Mouse (Mus musculus): ENCODE results near the gene E2f1. TPM values are rescaled to one million over a fixed set of nuclear protein-coding genes. Genes with fewer than 3 reads are reported as not detected.

E2f1 gene
- total and polyA plus RNA-seq, 2 experiments from 2014 or later = 6.1 to 11.0 TPM

GRCm38 (mm10) chr2:154534704-154535270 lies 34.9 kb downstream of the E2f1 start:
- Histone ChIP-seq H3K9ac (replicated peaks; ENCODE audit: low read depth, low read length) (no peak overlapping the region), H3K4me1 (ENCODE audit: control insufficient read depth, insufficient read depth) (no peaks in the 10 kb centered on the region), H3K4me3 (ENCODE audit: low read depth, low read length) (no peak overlapping the region), H3K36me3 (replicated peaks; ENCODE audit: control insufficient read depth, insufficient read depth, low read length) (peaks cover 60% of the 10 kb centered on the region), H3K9me3 (replicated peaks; ENCODE audit: control insufficient read depth, low read length) (no peaks in the 10 kb centered on the region), H3K27me3 (ENCODE audit: control insufficient read depth, insufficient read depth, low read length) (no peaks in the 10 kb centered on the region), H3K27ac (ENCODE audit: low read depth) (no peak overlapping the region), H3K4me2 (ENCODE audit: low read depth, low read length) (no peak overlapping the region)
- TF ChIP-seq EP300 (IDR thresholded peaks at IDR 0.05; ENCODE audit: low read depth) (no peak), CTCF (IDR thresholded peaks at IDR 0.05; ENCODE audit: low read depth) (no peak)
- ATAC-seq (ENCODE audit: insufficient read depth, low read depth) = peak; percentile 51
- DNase-seq (ENCODE audit: low spot score) = no peak
- WGBS = 50% methylated on average over 12 of the region's 12 CpGs

GRCm38 (mm10) chr2:154532888-154533287 lies 36.8 kb downstream of the E2f1 start:
- no peak for DNase-seq (ENCODE audit: low spot score)
- Histone ChIP-seq H3K9me3 (replicated peaks; ENCODE audit: control insufficient read depth, low read length) (no peaks in the 10 kb centered on the region), H3K4me3 (ENCODE audit: low read depth, low read length) (no peak overlapping the region), H3K36me3 (replicated peaks; ENCODE audit: control insufficient read depth, insufficient read depth, low read length) (peaks cover 73% of the 10 kb centered on the region), H3K9ac (replicated peaks; ENCODE audit: low read depth, low read length) (no peak overlapping the region), H3K27ac (ENCODE audit: low read depth) (no peak overlapping the region), H3K27me3 (ENCODE audit: control insufficient read depth, insufficient read depth, low read length) (no peaks in the 10 kb centered on the region), H3K4me2 (ENCODE audit: low read depth, low read length) (no peak overlapping the region), H3K4me1 (ENCODE audit: control insufficient read depth, insufficient read depth) (no peaks in the 10 kb centered on the region)
- no peak for ATAC-seq (ENCODE audit: insufficient read depth, low read depth)
- 62% methylated on average over 3 of the region's 3 CpGs for WGBS
- no peak for TF ChIP-seq EP300 (IDR thresholded peaks at IDR 0.05; ENCODE audit: low read depth)
- TF ChIP-seq CTCF (IDR thresholded peaks at IDR 0.05; ENCODE audit: low read depth) = no peak

GRCm38 (mm10) chr2:154526531-154526930 lies 43.2 kb downstream of the E2f1 start:
- Histone ChIP-seq H3K4me1 (ENCODE audit: control insufficient read depth, insufficient read depth) (no peaks in the 10 kb centered on the region), H3K4me3 (ENCODE audit: low read depth, low read length) (no peak overlapping the region), H3K27me3 (ENCODE audit: control insufficient read depth, insufficient read depth, low read length) (no peaks in the 10 kb centered on the region), H3K9me3 (replicated peaks; ENCODE audit: control insufficient read depth, low read length) (no peaks in the 10 kb centered on the region), H3K36me3 (replicated peaks; ENCODE audit: control insufficient read depth, insufficient read depth, low read length) (peaks cover 66% of the 10 kb centered on the region), H3K27ac (ENCODE audit: low read depth) (no peak overlapping the region), H3K9ac (replicated peaks; ENCODE audit: low read depth, low read length) (no peak overlapping the region), H3K4me2 (ENCODE audit: low read depth, low read length) (no peak overlapping the region)
- DNase-seq (ENCODE audit: low spot score) = no peak
- TF ChIP-seq CTCF (IDR thresholded peaks at IDR 0.05; ENCODE audit: low read depth) (no peak), EP300 (IDR thresholded peaks at IDR 0.05; ENCODE audit: low read depth) (no peak)
- ATAC-seq (ENCODE audit: insufficient read depth, low read depth) = no peak
- 52% methylated on average over 3 of the region's 3 CpGs for WGBS

GRCm38 (mm10) chr2:154525285-154525684 lies 44.4 kb downstream of the E2f1 start:
- no peak overlapping the region for H3K4me2 ChIP-seq (ENCODE audit: low read depth, low read length)
- ATAC-seq (ENCODE audit: insufficient read depth, low read depth) (no peak), DNase-seq (ENCODE audit: low spot score) (no peak)
- peaks cover 59% of the 10 kb centered on the region for H3K36me3 ChIP-seq (replicated peaks; ENCODE audit: control insufficient read depth, insufficient read depth, low read length)
- no peaks in the 10 kb centered on the region for H3K27me3 ChIP-seq (ENCODE audit: control insufficient read depth, insufficient read depth, low read length)
- TF ChIP-seq EP300 (IDR thresholded peaks at IDR 0.05; ENCODE audit: low read depth) (no peak), CTCF (IDR thresholded peaks at IDR 0.05; ENCODE audit: low read depth) (no peak)
- H3K4me1 ChIP-seq (ENCODE audit: control insufficient read depth, insufficient read depth) = no peaks in the 10 kb centered on the region
- no peak overlapping the region for H3K4me3 ChIP-seq (ENCODE audit: low read depth, low read length)
- no peak overlapping the region for H3K27ac ChIP-seq (ENCODE audit: low read depth)
- H3K9ac ChIP-seq (replicated peaks; ENCODE audit: low read depth, low read length) = no peak overlapping the region
- no peaks in the 10 kb centered on the region for H3K9me3 ChIP-seq (replicated peaks; ENCODE audit: control insufficient read depth, low read length)
- WGBS = 95% methylated on average over 2 of the region's 2 CpGs

GRCm38 (mm10) chr2:154522334-154522733 lies 47.4 kb downstream of the E2f1 start:
- Histone ChIP-seq H3K27ac (ENCODE audit: low read depth) (no peak overlapping the region), H3K9me3 (replicated peaks; ENCODE audit: control insufficient read depth, low read length) (no peaks in the 10 kb centered on the region), H3K4me3 (ENCODE audit: low read depth, low read length) (no peak overlapping the region), H3K4me2 (ENCODE audit: low read depth, low read length) (no peak overlapping the region), H3K9ac (replicated peaks; ENCODE audit: low read depth, low read length) (no peak overlapping the region), H3K4me1 (ENCODE audit: control insufficient read depth, insufficient read depth) (no peaks in the 10 kb centered on the region), H3K27me3 (ENCODE audit: control insufficient read depth, insufficient read depth, low read length) (no peaks in the 10 kb centered on the region), H3K36me3 (replicated peaks; ENCODE audit: control insufficient read depth, insufficient read depth, low read length) (peaks cover 59% of the 10 kb centered on the region)
- TF ChIP-seq EP300 (IDR thresholded peaks at IDR 0.05; ENCODE audit: low read depth) (no peak), CTCF (IDR thresholded peaks at IDR 0.05; ENCODE audit: low read depth) (no peak)
- ATAC-seq (ENCODE audit: insufficient read depth, low read depth) = no peak
- WGBS = 79% methylated on average over 5 of the region's 5 CpGs
- DNase-seq (ENCODE audit: low spot score) = no peak

GRCm38 (mm10) chr2:154521449-154521848 lies 48.2 kb downstream of the E2f1 start:
- Histone ChIP-seq H3K9me3 (replicated peaks; ENCODE audit: control insufficient read depth, low read length) (no peaks in the 10 kb centered on the region), H3K9ac (replicated peaks; ENCODE audit: low read depth, low read length) (no peak overlapping the region), H3K4me1 (ENCODE audit: control insufficient read depth, insufficient read depth) (no peaks in the 10 kb centered on the region), H3K27ac (ENCODE audit: low read depth) (no peak overlapping the region), H3K4me2 (ENCODE audit: low read depth, low read length) (no peak overlapping the region), H3K27me3 (ENCODE audit: control insufficient read depth, insufficient read depth, low read length) (no peaks in the 10 kb centered on the region), H3K4me3 (ENCODE audit: low read depth, low read length) (no peak overlapping the region), H3K36me3 (replicated peaks; ENCODE audit: control insufficient read depth, insufficient read depth, low read length) (peaks cover 59% of the 10 kb centered on the region)
- ATAC-seq (ENCODE audit: insufficient read depth, low read depth) (no peak), DNase-seq (ENCODE audit: low spot score) (no peak)
- TF ChIP-seq CTCF (IDR thresholded peaks at IDR 0.05; ENCODE audit: low read depth) = no peak
- no peak for TF ChIP-seq EP300 (IDR thresholded peaks at IDR 0.05; ENCODE audit: low read depth)

Measured in heart, postnatal 0 days (tissue).